Mouse (Mus musculus): Measurements from ENCODE around the gene Telo2.

Telo2 gene

DNA sequence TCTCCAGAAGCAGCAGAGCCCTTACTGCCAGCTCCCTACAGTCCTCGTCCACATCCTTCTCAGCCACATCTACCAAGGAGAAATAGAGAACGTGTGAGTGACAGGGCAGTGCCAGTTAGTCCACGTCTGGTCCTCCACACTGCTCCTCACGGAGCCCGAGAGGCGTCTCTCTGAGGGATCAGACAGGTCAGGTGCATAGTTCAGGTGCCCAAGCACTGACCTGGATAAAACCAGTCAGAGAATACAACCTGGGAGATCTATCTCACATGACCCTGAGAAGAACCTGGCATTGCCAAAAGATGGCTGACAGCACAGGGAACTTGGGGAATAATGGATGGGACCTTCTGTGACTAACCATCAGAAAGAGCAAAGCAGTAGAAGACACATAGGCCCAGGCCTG is 15.7 kb downstream of the Telo2 start:
- no peak for DNase-seq

GRCm38 (mm10) chr17:25096221-25096620 is 19.5 kb downstream of the Telo2 start:
- DNase-seq = peak in 1 of 2 experiments; percentile 37

DNA sequence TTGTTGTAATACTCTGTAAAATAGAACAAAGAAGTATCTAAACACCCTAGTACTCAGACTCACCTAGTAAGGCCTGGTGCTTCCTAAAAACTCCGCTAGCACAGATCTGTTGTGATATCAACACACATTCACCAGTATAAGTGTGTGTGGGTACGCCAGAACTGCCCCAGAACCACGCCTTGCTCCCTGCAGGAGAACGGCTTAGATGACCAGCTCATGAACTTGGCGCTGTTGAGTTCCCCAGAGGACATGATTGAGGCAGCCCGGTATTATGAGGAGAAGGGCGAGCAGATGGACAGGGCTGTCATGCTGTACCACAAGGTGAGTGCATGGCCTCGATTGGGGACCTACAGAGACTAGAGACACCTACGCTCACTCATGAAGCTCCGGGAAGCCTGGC is 25.3 kb downstream of the Telo2 start:
- DNase-seq = no peak

DNA sequence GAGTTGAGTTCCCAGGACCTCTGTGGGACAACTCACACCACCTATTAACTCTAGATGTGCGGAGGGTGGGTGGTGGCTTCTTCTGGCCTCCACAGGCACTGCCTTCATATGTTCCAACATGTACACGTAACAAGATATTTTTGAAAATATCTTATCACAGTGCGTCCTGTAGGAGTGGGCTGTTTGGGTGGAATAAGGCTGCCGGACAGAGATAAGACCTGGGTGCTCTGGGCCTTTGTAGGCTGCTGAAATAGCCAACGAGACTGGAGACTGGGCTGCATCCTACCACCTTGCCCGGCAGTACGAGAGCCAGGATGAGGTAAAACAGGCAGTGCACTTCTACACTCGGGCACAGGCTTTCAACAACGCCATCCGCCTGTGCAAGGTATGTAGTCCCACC is 26.6 kb downstream of the Telo2 start:
- no peak for DNase-seq

- DNase-seq = no peak
Measured at GRCm38 (mm10) chr17:25086724-25087123, 29.0 kb downstream of the Telo2 start.

- no peak for DNase-seq
Measured at GRCm38 (mm10) chr17:25084835-25085385, 30.9 kb downstream of the Telo2 start.

GRCm38 (mm10) chr17:25083444-25083931 is 32.3 kb downstream of the Telo2 start, which contains the start of gene Tmem204:
Tmem204 (minus strand) TSS chr17:25083591.
- DNase-seq = no peak

DNA sequence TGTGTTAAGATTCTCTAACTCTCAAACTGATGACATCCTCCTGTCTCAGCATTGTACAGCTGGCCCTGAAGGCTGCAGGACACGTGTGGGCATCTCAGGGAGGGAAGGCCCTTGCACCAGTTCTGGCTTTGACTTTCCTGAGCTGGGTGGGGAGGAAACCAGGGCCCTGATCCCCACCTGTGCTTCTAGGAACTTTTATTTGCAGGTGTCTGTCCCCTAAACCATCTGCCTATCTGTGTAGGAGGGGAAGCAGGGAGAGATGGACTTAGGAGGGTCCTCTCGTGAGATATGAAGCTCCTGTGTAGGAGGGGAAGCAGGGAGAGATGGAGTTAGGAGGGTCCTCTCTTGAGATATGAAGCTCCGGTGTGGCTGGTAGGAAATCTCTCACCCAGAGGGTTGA is 32.9 kb downstream of the Telo2 start:
- DNase-seq = no peak

DNA sequence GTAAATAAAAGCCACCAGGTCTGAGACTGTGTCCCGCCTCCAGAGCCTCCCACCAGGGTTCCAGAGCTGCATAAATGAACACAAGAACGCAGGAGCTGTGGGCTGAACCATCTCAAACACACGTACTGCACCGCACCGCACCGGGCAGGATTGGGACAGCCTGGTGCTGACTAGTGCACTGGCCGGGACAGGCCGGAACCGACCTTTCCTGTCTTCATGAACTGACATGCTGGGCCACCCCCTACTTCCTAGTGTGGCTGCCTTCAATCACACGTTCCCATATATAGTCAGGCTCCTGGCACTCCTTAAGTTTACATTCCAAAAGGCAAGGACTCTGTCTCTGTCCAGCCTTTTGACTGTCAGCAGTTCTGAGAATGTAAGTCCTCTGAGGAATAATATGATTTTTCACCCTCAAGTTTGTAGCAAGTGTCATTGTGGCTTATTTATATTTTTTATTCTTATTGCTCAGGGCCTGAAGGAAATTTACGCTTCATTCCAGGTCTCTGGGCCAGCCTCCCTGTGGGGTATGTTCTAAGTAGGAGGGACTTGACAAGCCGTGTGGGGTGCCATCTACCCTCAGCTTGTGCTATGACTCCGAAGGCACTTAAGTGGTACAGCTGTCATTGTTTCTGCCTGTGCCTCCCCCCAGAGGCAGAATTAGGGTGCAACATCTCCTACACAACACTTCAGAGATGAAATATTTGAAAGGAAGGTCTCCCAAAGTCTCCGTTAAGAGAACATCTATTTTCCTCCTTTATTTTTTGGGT is 33.5 kb downstream of the Telo2 start:
- DNase-seq = no peak

DNA sequence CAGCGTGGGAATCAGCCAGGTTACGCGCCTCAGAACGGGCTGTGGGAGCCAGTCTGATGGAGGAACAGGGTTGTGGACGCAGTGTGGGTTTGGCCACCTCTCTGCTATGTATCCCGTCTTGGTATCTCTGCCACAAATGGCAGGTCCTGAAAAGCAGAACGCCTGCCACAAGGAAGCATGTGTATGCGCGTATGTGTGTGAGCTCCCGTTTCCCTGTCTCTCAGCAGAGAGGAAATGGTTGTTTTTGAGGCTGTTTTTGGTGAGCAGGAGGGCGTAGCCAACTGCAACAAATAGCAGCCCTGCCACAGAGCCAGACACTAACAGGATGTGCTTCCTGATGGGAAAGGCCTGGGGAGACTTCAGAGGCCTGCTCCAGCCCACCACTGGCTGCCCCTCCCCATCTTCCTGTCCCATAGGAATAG is 34.8 kb downstream of the Telo2 start:
- no peak for DNase-seq

DNA sequence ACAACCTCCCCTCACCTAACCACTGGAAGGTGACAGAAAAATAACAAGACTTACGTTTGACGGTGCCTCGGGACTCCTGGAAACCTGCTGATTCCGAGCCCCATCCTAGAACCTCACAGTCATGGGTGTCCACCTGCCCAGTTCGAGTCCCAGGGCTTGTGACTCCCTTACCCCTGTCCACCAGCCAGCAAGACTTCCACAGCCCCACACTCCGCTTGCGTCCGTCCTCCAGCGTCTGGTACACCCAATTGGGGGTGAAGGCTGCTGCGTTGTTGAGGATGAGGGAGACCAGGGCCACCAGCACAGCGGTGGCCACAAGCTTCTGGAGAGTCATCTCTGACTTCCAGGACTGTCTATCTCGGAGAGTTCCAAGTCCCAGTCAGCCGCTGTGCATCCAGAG is 35.6 kb downstream of the Telo2 start:
- no peak for DNase-seq

GRCm38 (mm10) chr17:25077771-25078372 is 37.9 kb downstream of the Telo2 start:
- DNase-seq = peak; percentile 85 to 87

DNA sequence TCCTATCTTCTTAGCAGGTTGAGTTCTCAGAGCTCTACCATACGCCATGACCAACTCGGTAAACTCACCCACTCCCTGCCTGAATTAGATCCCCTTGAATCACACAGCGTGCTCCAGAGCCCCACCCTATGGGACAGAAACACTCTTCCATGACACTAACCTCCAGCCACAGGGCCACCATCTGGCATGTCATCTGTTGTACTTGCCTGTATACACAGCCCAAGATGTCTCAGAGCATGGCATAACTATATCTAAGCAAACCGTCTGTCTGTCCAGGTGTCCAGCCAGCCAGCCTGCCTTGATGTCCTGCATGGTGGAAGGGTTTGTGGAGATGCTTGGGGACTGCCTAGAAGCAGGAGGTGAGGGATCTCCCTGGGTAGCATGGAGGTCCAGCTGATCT is 38.9 kb downstream of the Telo2 start:
- peak; percentile 55 for DNase-seq

DNA sequence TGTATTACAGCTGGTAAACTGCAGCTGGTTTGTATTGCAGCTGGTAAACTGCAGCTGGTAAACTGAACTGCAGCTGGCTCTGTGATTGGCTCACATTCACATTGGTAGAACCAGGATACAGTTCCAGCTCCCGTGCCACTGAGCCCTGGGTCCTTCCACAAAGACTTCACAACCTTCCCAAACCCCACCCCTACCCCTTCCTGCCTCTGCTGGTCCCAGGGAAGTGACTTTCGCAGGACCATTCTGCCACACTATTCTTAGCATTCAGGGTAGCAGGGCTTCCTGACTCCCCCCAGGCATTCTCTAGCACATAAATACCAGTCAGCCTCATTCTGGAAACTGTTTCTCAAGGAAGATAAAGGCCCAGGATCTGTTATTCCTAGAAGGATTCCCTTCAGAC is 47.1 kb downstream of the Telo2 start:
- DNase-seq = no peak

DNA sequence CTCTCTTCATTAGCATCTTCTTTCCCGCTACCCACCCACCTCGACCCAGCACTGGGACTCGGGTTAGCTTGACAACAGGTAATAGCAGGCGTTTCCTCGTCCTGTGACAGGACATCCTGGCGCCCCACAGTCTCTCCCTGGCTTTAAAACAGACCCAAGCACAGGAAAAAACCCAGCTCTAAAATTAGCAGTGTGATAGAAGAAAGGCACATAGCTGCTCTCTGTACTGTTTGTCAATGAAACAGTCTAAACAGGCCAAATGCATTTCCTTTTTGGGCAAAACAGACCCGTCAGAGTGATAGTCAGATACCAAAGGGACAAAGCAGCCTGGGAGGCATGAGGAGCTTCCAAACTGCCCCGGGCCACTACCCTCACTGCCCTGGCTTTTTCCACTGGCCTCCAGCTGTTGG is 48.3 kb downstream of the Telo2 start:
- DNase-seq = no peak

- DNase-seq = no peak
Measured at GRCm38 (mm10) chr17:25066595-25066994, 49.2 kb downstream of the Telo2 start.

- DNase-seq = no peak
Measured at GRCm38 (mm10) chr17:25065189-25065588, 50.6 kb downstream of the Telo2 start.

GRCm38 (mm10) chr17:25064351-25064750 is 51.4 kb downstream of the Telo2 start:
- DNase-seq = no peak

GRCm38 (mm10) chr17:25063872-25064271 is 51.9 kb downstream of the Telo2 start:
- DNase-seq = peak; percentile 43 to 60

DNA sequence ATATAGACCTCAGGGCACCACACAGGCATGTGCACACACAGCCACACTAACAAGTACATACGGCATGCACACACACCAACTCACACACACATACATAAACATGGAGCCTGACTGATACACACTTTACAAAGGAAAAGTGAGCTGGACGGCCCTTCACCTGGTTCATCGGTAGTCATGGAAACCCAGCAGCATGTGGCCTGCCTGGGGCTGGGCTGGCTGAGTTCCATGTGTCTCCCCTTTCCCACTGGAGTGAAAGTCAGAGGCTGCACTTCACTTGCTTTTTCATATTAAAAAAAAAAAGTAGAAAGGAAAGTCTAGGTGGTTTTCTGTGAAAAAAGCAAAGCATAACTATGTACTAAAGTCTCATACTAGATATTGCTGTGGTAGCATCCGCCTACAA is 52.5 kb downstream of the Telo2 start:
- DNase-seq = no peak

GRCm38 (mm10) chr17:25057041-25057440 is 58.7 kb downstream of the Telo2 start:
- DNase-seq = no peak

DNA sequence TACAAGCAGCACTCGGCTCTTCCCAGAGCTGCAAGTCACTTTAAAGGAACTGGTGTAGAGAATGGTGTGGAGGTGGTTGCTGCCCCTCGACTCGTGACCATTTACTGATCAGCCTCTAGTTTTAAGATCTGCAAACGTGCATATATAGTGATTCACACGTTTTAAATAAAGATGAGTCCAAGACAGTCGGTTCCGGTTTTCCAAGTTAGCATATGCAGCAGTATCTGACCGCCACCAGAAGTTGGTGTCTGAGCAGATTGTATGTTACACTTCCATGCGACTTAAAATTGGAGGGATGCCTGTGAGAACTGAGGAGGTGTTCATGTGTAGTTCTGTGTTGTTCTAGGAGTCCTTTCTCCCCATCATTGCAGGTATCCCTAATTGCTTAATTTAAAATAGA is 62.5 kb downstream of the Telo2 start:
- DNase-seq = no peak

Measured in cerebellum, postnatal 14 days (tissue).